ENCODE assay signal across 25 mouse cellular contexts in genomic region chr10:7010543-7010942, GRCm38 (mm10). TPM values are rescaled to one million over a fixed set of nuclear protein-coding genes. Genes with fewer than 3 reads are reported as not detected.
DNase-seq lines count a peak whose midpoint lies in the region; ATAC-seq and TF ChIP-seq lines count a peak whose summit lies in the region.
"Had no signal": no experiment of that assay in that cellular context is flagged by ENCODE, and none has a peak within 500 bp of the region (broad histone marks: within the 10 kb centered on the region; RNA-seq: fewer than 3 reads in every experiment).

No protein-coding gene starts in this region.

- in situ Hi-C loops in CH12.LX (cut with MboI; ENCODE audit: low pct_ligation_motif_present, low pct_unique_long_range_greater_than_20kb, low sequenced_read_pairs), result loop anchor here (25.0 kb wide), 1 partner anchor 123 kb away; no protein-coding TSS in a partner anchor

- ATAC-seq in erythroid progenitor cell, adult 5-6 weeks (replicated peaks; ENCODE audit: low FRiP score, poor library complexity, severe bottlenecking), result no peak
- ATAC-seq: forebrain, embryonic 14.5 days; forebrain, postnatal 0 days; hindbrain, postnatal 0 days; intestine, embryonic 15.5 days had no signal

- dilution Hi-C loops in CH12.LX (cut with MboI; ENCODE audit: extremely low pct_ligation_motif_present, extremely low pct_unique_long_range_greater_than_20kb, low sequenced_read_pairs), result no loop called here

- H3K9me3 ChIP-seq in CH12.LX (replicated peaks; ENCODE audit: low read length), result peaks cover 6% of the 10 kb centered on the region
- H3K9me3 ChIP-seq: heart, embryonic 15.5 days; intestine, embryonic 15.5 days had no signal

- TF ChIP-seq CTCF in CH12.LX (conservative IDR thresholded peaks at IDR 0.05 in 1 of 2, IDR thresholded peaks at IDR 0.05 in 1 of 2; ENCODE audit: low read depth in 2 of 2, low read length in 2 of 2), result no peak
- TF ChIP-seq CTCF in cerebellum, adult 2 months (IDR thresholded peaks at IDR 0.05; ENCODE audit: borderline replicate concordance, insufficient read depth, low read depth, low read length), result no peak

- TF ChIP-seq RAD21 in CH12.LX (IDR thresholded peaks at IDR 0.05; ENCODE audit: low read depth, low read length), result no peak

- H3K4me3 ChIP-seq in CH12.LX (replicated peaks in 1 of 3; ENCODE audit: low read depth in 2 of 3, low read length in 2 of 3, poor library complexity in 1 of 3), result no peak overlapping the region
- no peak overlapping the region for H3K4me3 ChIP-seq in cerebellum, adult 2 months (replicated peaks; ENCODE audit: insufficient read depth, low read depth, low read length)
- H3K4me3 ChIP-seq: heart, embryonic 12.5 days; heart, embryonic 15.5 days; intestine, embryonic 15.5 days had no signal

- no peak for TF ChIP-seq POLR2A in CH12.LX (IDR thresholded peaks at IDR 0.05; ENCODE audit: low read depth, low read length)
- no peak for TF ChIP-seq POLR2A in cerebellum, adult 2 months (IDR thresholded peaks at IDR 0.05; ENCODE audit: borderline replicate concordance, insufficient read depth, low read length)

- no peaks in the 10 kb centered on the region for H3K79me2 ChIP-seq in CH12.LX (replicated peaks; ENCODE audit: control insufficient read depth, extremely low read depth, insufficient read depth, poor library complexity, severe bottlenecking)

- H3K27me3 ChIP-seq in CH12.LX (replicated peaks), result no peaks in the 10 kb centered on the region
- no peaks in the 10 kb centered on the region for H3K27me3 ChIP-seq in cerebellum, adult 2 months (ENCODE audit: control insufficient read depth, insufficient read depth, low read length)
- H3K27me3 ChIP-seq: heart, embryonic 12.5 days; heart, embryonic 15.5 days; intestine, embryonic 15.5 days had no signal

- peak overlapping the region; percentile 31; the same call in 1 of the 2 replicates for H3K4me2 ChIP-seq in CH12.LX (ENCODE audit: insufficient read depth, low read depth, poor library complexity, severe bottlenecking)
- H3K4me2 ChIP-seq: heart, embryonic 12.5 days; heart, embryonic 15.5 days; hindbrain, embryonic 14.5 days; intestine, embryonic 15.5 days had no signal

- no peak overlapping the region for H3K9ac ChIP-seq in CH12.LX (ENCODE audit: insufficient read depth, low read depth)
- H3K9ac ChIP-seq: forebrain, postnatal 0 days; heart, embryonic 12.5 days; heart, embryonic 15.5 days; hindbrain, embryonic 14.5 days; intestine, embryonic 15.5 days had no signal

- peak; percentile 58 for DNase-seq in CD4-positive, CD25-positive, alpha-beta regulatory T cell, adult 2 months (ENCODE audit: low read depth, low spot score)
- DNase-seq in CH12.LX (ENCODE audit: extremely low read depth), result peak; percentile 41
- peak; percentile 69 for DNase-seq in induced T-regulatory cell, adult 2 months (ENCODE audit: low read depth)
- peak; percentile 2 to 9 for DNase-seq in natural killer cell, adult 2 months (ENCODE audit: low spot score in 2 of 2)
- no peak for DNase-seq in heart, postnatal 10 days
- no peak for DNase-seq in cerebellum, adult 2 months
- DNase-seq in layer of hippocampus, postnatal 36 days, result no peak
- DNase-seq: adrenal gland, adult 2 months; adrenal gland, postnatal 14 days; cerebellum, adult 11-12 months; cerebellum, adult 9-10 months; cerebellum, postnatal 14 days; forebrain, postnatal 0 days; gastrocnemius, postnatal 25 days; heart, adult 18-20 months; heart, postnatal 14 days; heart, postnatal 4 days had no signal

- H3K4me1 ChIP-seq in CH12.LX (ENCODE audit: control insufficient read depth in 1 of 2, insufficient read depth in 2 of 2), result peaks cover 6 to 22% of the 10 kb centered on the region in 2 experiments; a peak in 3 of 4 replicates
- no peaks in the 10 kb centered on the region for H3K4me1 ChIP-seq in cerebellum, adult 2 months (ENCODE audit: control insufficient read depth, insufficient read depth, low read length)
- H3K4me1 ChIP-seq: heart, embryonic 12.5 days; heart, embryonic 15.5 days; intestine, embryonic 15.5 days had no signal

- no peak overlapping the region for H3K27ac ChIP-seq in CH12.LX (ENCODE audit: insufficient read depth, low read depth)
- no peak overlapping the region for H3K27ac ChIP-seq in cerebellum, adult 2 months (ENCODE audit: insufficient read depth, low read length)
- H3K27ac ChIP-seq: heart, embryonic 15.5 days; hindbrain, embryonic 14.5 days; hindbrain, postnatal 0 days; intestine, embryonic 15.5 days had no signal

- intact Hi-C loops in heart, postnatal 10 days (cut with DNase I), result loop anchor here (10.0 kb wide), 1 partner anchor 126 kb away; no protein-coding TSS in a partner anchor

- no peak for TF ChIP-seq EP300 in CH12.LX (IDR thresholded peaks at IDR 0.05; ENCODE audit: low read length)

- peaks cover 0 to 5% of the 10 kb centered on the region in 2 experiments for H3K36me3 ChIP-seq in CH12.LX (replicated peaks in 1 of 2; ENCODE audit: control insufficient read depth in 1 of 2, insufficient read depth in 1 of 2, low read length in 1 of 2)
- H3K36me3 ChIP-seq: heart, embryonic 12.5 days; heart, embryonic 15.5 days; intestine, embryonic 15.5 days had no signal

- WGBS in cerebellum, adult 2 months, result 83% methylated on average over 8 of the region's 8 CpGs

TF ChIP-seq in CH12.LX, 34 proteins besides CTCF, POLR2A, EP300 and RAD21:
- no peak for TF ChIP-seq ZKSCAN1 (IDR thresholded peaks at IDR 0.05; ENCODE audit: borderline replicate concordance, low read depth, low read length)
- TF ChIP-seq PAX5 (IDR thresholded peaks at IDR 0.05; ENCODE audit: low read length), result no peak
- TF ChIP-seq SIN3A (IDR thresholded peaks at IDR 0.05; ENCODE audit: low read length), result no peak
- TF ChIP-seq KAT2A (IDR thresholded peaks at IDR 0.05; ENCODE audit: insufficient replicate concordance, low read length), result no peak
- TF ChIP-seq JUN (IDR thresholded peaks at IDR 0.05; ENCODE audit: insufficient read depth, low read depth, low read length), result no peak
- TF ChIP-seq USF2 (conservative IDR thresholded peaks at IDR 0.05; ENCODE audit: low read depth, low read length), result no peak
- no peak for TF ChIP-seq MXI1 (IDR thresholded peaks at IDR 0.05; ENCODE audit: low read depth, low read length)
- TF ChIP-seq CHD1 (IDR thresholded peaks at IDR 0.05; ENCODE audit: low read depth, low read length), result no peak
- TF ChIP-seq ZMIZ1 (IDR thresholded peaks at IDR 0.05; ENCODE audit: low read depth, low read length), result no peak
- no peak for TF ChIP-seq GABPA (IDR thresholded peaks at IDR 0.05; ENCODE audit: insufficient replicate concordance, low read depth, low read length)
- TF ChIP-seq USF1 (IDR thresholded peaks at IDR 0.05; ENCODE audit: low read depth, low read length), result no peak
- TF ChIP-seq IRF4 (IDR thresholded peaks at IDR 0.05; ENCODE audit: low read depth, low read length), result no peak
- no peak for TF ChIP-seq BHLHE40 (IDR thresholded peaks at IDR 0.05; ENCODE audit: low read depth, low read length)
- TF ChIP-seq POLR2AphosphoS2 (IDR thresholded peaks at IDR 0.05; ENCODE audit: low read depth, low read length), result no peak

RNA-seq across cellular contexts. Expression of gene Ipcef1, which starts 41.7 kb away (rescaled TPM):
- 1.7 and 3.0 TPM in 2 replicates for total RNA-seq in CH12.LX (2012; rRNA removed)
- 6.8 and 9.1 TPM in 2 replicates for total RNA-seq in CH12.LX (2014; rRNA removed)
- 4.1 and 5.0 TPM in 2 replicates for polyA plus RNA-seq in CH12.LX (2012; ENCODE audit: insufficient read length, low read depth)
- total RNA-seq in heart, postnatal 10 days (2021), result under 1 TPM; 0.17 to 0.31 TPM
- 22.5 and 28.0 TPM in 2 replicates for polyA plus RNA-seq in cerebellum, adult 2 months (2012; rRNA removed)
- total RNA-seq in erythroid progenitor cell, adult 5-6 weeks (2015; ENCODE audit: low replicate concordance), result 7.6 and 10.9 TPM in 2 replicates
- total RNA-seq in erythroid progenitor cell, adult 5-6 weeks (2017; ENCODE audit: low replicate concordance), result 8.0 and 8.5 TPM in 2 replicates
- 10 to 100 TPM; 16.2 to 19.1 TPM for total RNA-seq in layer of hippocampus, postnatal 36 days (2021)
- polyA plus RNA-seq: C2C12 had no signal

Comparison
In these comparisons a context has a peak if more than half of its experiments do, and no peak if none do; other contexts are left out.
1. DNase-seq: peak in CD4-positive, CD25-positive, alpha-beta regulatory T cell, adult 2 months (single experiment), CH12.LX (single experiment), induced T-regulatory cell, adult 2 months (single experiment) and natural killer cell, adult 2 months (2 of 2); none in heart, postnatal 10 days (0 of 2), cerebellum, adult 2 months (0 of 2) and layer of hippocampus, postnatal 36 days (0 of 2).